Mouse (Mus musculus) hindbrain, embryonic 11.5 days (tissue): Measurements from ENCODE around the gene Strip1. TPM values are rescaled to one million over a fixed set of nuclear protein-coding genes. Genes with fewer than 3 reads are reported as not detected.

ENCODE experiments used
- ATAC-seq: fragments of 200-750 bp; cut with Nextera tagmentation; 2 replicates; pipeline ENCODE4 v1.8.0; 2017; ENCODE audit warnings: mild to moderate bottlenecking, moderate TSS enrichment, moderate library complexity; ENCODE audit not compliant: low FRiP score
- DNase-seq: peaks from one replicate; pipeline ENCODE4 v3.0.0-alpha.2; 2015; ENCODE audit warnings: low spot score
- H3K27ac ChIP-seq: fragments of 300-500 bp; sonication (generic); 2 replicates; pipeline ENCODE4 v1.5.1; 2014; ENCODE audit warnings: mild to moderate bottlenecking, low read depth, low read length
- H3K27me3 ChIP-seq: fragments of 300-500 bp; sonication (generic); 2 replicates; pipeline ENCODE4 v1.6.1; 2014; ENCODE audit warnings: mild to moderate bottlenecking, low read length, moderate library complexity, mixed read lengths; ENCODE audit not compliant: control insufficient read depth, insufficient read depth
- H3K36me3 ChIP-seq: fragments of 300-500 bp; sonication (generic); 2 replicates; pipeline ENCODE4 v1.6.1; 2014; ENCODE audit warnings: mild to moderate bottlenecking, low read length, moderate library complexity, mixed read lengths; ENCODE audit not compliant: control insufficient read depth, insufficient read depth
- H3K4me1 ChIP-seq: fragments of 300-500 bp; sonication (generic); replicated peaks from 2 replicates; pipeline ENCODE4 v1.6.1; 2014; ENCODE audit warnings: low read length, mixed read lengths; ENCODE audit not compliant: control insufficient read depth, insufficient read depth
- H3K4me2 ChIP-seq: fragments of 300-500 bp; sonication (generic); replicated peaks from 2 replicates; pipeline ENCODE4 v1.6.1; 2014; ENCODE audit warnings: mild to moderate bottlenecking, low read depth, low read length
- H3K4me3 ChIP-seq: fragments of 300-500 bp; sonication (generic); 2 replicates; pipeline ENCODE4 v1.5.1; 2014; ENCODE audit warnings: low read depth, low read length
- H3K9ac ChIP-seq: fragments of 300-500 bp; sonication (generic); 2 replicates; pipeline ENCODE4 v1.6.1; 2014; ENCODE audit warnings: low read depth, low read length
- H3K9me3 ChIP-seq: fragments of 300-500 bp; sonication (generic); 2 replicates; pipeline ENCODE4 v1.6.1; 2016; ENCODE audit warnings: low read length; ENCODE audit not compliant: control insufficient read depth
- WGBS: fragments of 180-500 bp; shearing (Covaris S2); extraction: QIAGEN DNeasy Blood & Tissue Kit; methylation state at CpG from one replicate; pipeline ENCODE4 v1.1.7; 2014; 5-methylcytosine and 5-hydroxymethylcytosine counted together
- polyA plus RNA-seq: library from polyadenylated mRNA; unstranded; fragments of >200 nt; fragmentation: Nextera tagmentation; extraction: Ambion mirVana; gene quantifications from 2 replicates; pipeline ENCODE4 v1.2.1, GENCODE M21; 2014

Strip1 gene
- polyA plus RNA-seq, 1 experiment from 2014 or later, result 85.1 TPM

DNA sequence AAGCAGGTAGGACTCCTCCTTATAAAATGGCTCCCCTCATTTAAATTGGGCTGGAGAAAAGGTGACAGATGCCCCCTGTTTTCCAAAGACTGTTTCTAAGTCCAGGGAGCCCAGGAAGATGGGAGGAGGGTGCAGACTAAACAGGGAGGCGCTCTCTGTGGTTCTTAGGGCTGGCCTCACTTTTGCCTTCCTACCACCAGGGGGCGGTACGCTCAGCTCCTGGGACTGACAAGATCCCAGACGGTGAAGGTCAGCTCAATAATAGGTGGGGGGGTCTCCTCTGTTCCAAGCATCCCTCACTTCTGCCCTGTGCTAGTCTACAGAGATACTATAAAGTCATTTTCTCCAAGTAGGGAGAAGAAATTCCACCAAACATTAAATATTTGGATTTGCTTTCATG lies 26.2 kb downstream of the Strip1 start:
- Histone ChIP-seq H3K9me3 (no peaks in the 10 kb centered on the region), H3K4me3 (no peak overlapping the region), H3K36me3 (no peaks in the 10 kb centered on the region), H3K4me1 (no peaks in the 10 kb centered on the region), H3K9ac (no peak overlapping the region), H3K4me2 (no peak overlapping the region), H3K27me3 (peaks cover 3% of the 10 kb centered on the region; the same call in 1 of the 2 replicates), H3K27ac (no peak overlapping the region)
- DNase-seq (peak; percentile 81), ATAC-seq (peak; percentile 55; the same call in 1 of the 2 replicates)
- WGBS, result 4% methylated on average over 4 of the region's 4 CpGs

DNA sequence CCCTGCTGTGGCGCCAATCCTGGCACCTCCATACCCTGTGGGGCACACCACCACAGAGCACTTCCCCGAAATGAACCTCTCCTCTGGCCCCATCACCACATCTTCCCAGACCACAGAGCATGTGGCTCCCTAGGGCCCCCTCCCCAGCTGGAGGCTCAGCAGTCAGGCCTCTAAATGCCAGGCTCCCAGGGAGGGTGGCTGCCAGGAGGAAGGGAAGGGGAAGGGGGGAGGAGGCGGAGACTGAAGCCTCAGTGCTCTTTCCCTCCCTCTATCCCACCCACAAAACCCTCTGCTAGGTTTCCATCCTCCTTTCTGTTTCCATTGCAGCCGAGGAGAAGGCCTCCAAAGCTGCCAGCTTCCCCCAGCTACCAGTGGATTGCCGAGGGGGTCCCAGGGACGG lies 31.4 kb downstream of the Strip1 start:
- no peak overlapping the region for H3K4me3 ChIP-seq
- H3K4me2 ChIP-seq, result no peak overlapping the region
- H3K27ac ChIP-seq, result no peak overlapping the region
- DNase-seq, result no peak
- H3K4me1 ChIP-seq, result peaks cover 3% of the 10 kb centered on the region
- no peaks in the 10 kb centered on the region for H3K9me3 ChIP-seq
- peaks cover 49% of the 10 kb centered on the region for H3K27me3 ChIP-seq
- ATAC-seq, result no peak; the same call in 1 of the 2 replicates
- no peaks in the 10 kb centered on the region for H3K36me3 ChIP-seq
- WGBS, result 37% methylated on average over 6 of the region's 6 CpGs
- H3K9ac ChIP-seq, result no peak overlapping the region

DNA sequence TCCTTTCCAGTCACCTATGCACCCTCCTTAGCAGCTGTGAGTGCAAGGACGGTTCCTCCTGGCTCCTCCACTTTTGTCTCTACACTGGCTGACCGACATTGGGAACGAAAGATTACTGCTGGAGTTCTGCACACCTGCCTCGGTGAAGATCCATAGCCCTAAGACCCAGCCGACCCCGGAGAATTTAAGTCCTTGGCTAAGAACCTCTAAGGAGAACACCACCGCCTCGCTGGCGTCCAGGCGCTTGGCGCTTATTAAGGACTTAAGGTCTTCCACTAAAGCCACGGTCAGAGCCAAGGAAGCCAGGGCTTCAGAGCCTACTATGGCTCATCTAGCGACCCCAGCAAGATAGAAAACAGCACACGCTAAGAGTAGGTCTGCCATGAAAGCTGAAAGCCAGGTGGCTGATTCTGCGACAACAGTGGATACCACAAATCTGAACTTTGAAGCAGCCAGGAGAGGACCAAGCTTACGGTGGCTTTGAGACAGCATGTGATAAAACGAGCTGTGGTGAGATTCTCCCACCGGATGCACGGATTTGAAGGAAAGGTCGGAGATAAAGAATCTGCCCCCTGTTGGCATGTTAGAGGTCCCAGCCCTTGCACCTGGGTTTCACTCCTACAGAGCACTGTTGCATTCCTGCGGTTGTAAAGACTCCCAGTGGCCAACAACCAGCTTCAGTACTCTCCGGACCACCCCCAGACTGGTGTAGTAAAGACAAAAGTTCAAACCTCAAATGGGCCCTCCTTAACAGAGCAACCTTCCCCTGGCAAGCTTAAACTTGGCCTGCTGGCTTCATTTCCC lies 33.7 kb downstream of the Strip1 start:
- 3% methylated on average over 22 of the region's 22 CpGs for WGBS
- ATAC-seq, result no peak

DNA sequence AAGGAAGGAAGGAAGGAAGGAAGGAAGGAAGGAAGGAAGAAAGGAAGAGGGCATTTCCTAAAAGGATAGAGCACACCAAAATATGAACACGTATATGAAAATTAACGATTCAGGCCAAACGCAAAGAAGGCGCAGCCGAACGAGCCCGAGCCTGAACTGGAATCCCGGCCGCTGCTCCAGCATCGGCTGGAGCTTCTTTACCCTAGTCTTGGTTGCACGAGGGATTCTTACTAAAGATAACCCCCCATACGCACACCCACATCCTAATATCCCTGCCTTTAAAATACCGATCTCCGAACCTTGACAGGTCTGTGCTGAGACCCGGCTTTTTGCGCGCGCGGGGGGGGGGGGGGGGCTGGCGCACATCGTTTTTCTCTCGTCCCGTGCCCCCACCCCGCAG lies 34.4 kb downstream of the Strip1 start:
- WGBS, result 2% methylated on average over 21 of the region's 24 CpGs
- Histone ChIP-seq H3K36me3 (no peaks in the 10 kb centered on the region), H3K9me3 (no peaks in the 10 kb centered on the region), H3K27ac (no peak overlapping the region), H3K4me3 (no peak overlapping the region), H3K27me3 (peaks cover 74% of the 10 kb centered on the region), H3K4me1 (peaks cover 7% of the 10 kb centered on the region), H3K9ac (no peak overlapping the region), H3K4me2 (no peak overlapping the region)
- no peak for ATAC-seq
- DNase-seq, result no peak

More for the DNA sequence above, 33.7 kb downstream of the Strip1 start:
- Histone ChIP-seq H3K4me1 (peaks cover 7% of the 10 kb centered on the region), H3K9ac (no peak overlapping the region), H3K27me3 (peaks cover 69% of the 10 kb centered on the region), H3K9me3 (no peaks in the 10 kb centered on the region), H3K27ac (no peak overlapping the region), H3K36me3 (no peaks in the 10 kb centered on the region), H3K4me3 (no peak overlapping the region), H3K4me2 (no peak overlapping the region)
- peak; percentile 68 for DNase-seq

DNA sequence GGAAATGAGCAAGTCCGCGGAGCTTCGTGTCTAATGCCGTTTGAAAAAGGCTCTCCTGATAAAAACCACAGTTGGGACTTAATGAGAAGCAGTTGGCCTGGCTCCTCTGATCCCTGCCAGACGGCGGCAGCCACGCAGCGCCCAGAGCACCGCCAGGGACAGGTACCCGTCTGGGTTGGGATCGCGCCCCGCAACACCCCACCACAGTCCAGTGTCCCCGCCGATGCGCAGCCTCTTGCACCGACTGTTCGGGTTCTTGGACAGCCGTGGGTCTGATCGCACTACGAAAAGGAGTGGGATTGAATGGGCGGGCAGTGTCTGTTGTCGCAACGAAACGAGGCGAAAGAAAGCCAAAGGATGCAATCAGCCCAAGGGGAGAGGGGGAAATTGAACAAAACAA lies 34.9 kb downstream of the Strip1 start:
- 0% methylated on average over 26 of the region's 26 CpGs for WGBS
- peaks cover 74% of the 10 kb centered on the region for H3K27me3 ChIP-seq
- ATAC-seq (no peak; the same call in 1 of the 2 replicates), DNase-seq (no peak)
- H3K4me1 ChIP-seq, result peaks cover 7% of the 10 kb centered on the region
- H3K36me3 ChIP-seq, result no peaks in the 10 kb centered on the region
- no peak overlapping the region for H3K9ac ChIP-seq
- no peak overlapping the region for H3K4me2 ChIP-seq
- peak overlapping the region; percentile 1; the same call in 1 of the 2 replicates for H3K4me3 ChIP-seq
- no peaks in the 10 kb centered on the region for H3K9me3 ChIP-seq
- no peak overlapping the region for H3K27ac ChIP-seq

DNA sequence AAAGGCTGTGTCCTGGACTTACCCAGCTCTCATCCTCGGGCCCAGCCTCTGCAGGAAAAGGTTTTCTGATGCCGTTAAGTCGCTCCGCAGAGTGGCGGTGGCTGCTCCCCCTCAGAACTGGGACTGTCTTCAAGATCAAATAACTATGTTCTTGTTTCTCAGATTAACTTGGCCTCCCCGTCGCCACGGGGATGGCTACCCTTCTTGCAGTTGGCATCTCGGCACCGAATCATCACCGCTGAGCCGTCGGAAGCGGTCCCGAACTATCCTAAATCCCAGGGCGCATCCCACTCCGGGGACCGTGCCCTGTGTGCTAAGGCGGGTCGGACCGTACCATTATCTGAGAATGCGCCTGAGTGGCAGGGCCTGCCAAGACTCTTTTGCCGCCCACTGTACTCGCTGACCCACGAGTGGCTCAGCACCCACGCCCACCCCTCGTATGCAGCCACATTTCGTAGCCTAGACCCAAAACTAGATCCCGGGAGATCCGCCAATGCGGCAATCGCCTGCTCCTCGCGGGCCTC lies 35.5 kb downstream of the Strip1 start:
- ATAC-seq, result peak; percentile 28; the same call in 1 of the 2 replicates
- Histone ChIP-seq H3K4me3 (peak overlapping the region; percentile 34), H3K9me3 (no peaks in the 10 kb centered on the region), H3K4me2 (no peak overlapping the region), H3K27ac (no peak overlapping the region), H3K27me3 (peaks cover 74% of the 10 kb centered on the region), H3K9ac (no peak overlapping the region), H3K4me1 (peaks cover 7% of the 10 kb centered on the region), H3K36me3 (no peaks in the 10 kb centered on the region)
- WGBS, result under 1% methylated on average over 34 of the region's 34 CpGs
- peak; percentile 75 for DNase-seq

DNA sequence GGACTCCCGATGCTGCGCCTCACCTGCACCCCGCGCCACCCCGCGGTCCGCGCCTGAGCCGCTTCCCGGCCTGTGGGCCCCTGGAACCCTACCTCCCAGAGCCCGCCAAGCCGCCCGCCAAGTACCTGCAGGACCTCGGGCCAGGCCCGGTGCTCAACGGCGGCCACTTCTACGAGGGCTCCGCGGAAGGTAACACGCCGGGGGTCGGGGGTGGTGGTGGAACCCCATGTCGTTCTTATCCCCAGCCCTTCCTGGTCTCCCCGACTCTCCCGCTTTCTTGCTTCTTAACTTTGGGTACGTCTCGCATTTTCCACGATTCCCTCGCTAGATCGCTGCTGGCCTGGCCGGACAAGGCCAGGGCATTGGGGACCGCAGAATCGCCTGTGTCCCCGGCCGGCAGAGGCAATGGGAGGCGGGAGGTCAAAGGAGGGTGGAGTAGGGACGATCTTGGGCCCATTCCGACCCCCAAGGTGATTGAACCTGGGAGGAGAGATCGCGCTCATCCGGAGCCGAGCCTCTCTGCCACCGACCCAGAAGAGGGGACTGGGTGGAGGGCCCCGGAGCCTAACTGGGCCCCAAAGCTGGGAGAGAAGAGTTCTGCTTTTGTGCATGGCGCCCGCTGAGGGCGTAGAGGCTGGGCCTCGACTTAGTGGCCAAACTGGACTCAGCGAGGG lies 36.1 kb downstream of the Strip1 start:
- peaks cover 7% of the 10 kb centered on the region for H3K4me1 ChIP-seq
- ATAC-seq, result peak; percentile 45
- peak overlapping the region; percentile 34 for H3K4me3 ChIP-seq
- 1% methylated on average over 48 of the region's 50 CpGs for WGBS
- no peak overlapping the region for H3K27ac ChIP-seq
- no peaks in the 10 kb centered on the region for H3K9me3 ChIP-seq
- H3K4me2 ChIP-seq, result peak overlapping the region; percentile 60
- no peaks in the 10 kb centered on the region for H3K36me3 ChIP-seq
- H3K9ac ChIP-seq, result peak overlapping the region; percentile 28; the same call in 1 of the 2 replicates
- H3K27me3 ChIP-seq, result peaks cover 74% of the 10 kb centered on the region
- DNase-seq, result peak; percentile 71

DNA sequence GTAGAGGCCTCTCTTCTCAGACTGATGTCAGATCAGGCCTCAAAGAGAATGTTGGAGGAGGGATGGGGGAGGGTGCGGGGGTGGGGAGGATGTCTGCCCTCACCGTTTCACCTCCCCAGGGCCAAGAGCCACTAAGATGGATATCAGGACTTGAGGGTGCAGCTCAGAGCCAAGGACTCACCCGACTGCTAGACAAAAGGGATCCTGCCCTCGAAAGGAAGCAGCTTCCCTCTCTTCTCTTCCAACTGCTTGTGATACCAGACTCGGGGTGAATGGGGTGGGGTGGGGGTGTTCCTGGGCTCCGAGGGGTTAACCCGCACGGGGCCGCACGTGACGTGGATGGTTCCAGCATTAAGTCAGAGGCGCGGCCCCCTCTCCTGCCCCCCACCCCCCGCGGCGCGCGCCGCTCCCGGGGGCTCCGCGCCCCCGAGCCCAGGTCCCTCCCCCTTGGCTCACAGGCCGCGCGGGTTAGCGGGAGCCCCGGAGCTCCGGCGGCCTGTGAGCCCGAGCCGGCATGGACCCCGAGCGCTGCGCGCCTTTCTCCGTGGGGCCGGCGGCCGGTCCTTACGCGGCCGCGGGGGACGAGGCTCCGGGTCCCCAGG lies 36.7 kb downstream of the Strip1 start, which contains the start of gene Alx3:
Gene Alx3 (plus strand): TSS at position 370 of the 602 bp plus-strand sequence.
- DNase-seq, result peak; percentile 45
- peaks cover 7% of the 10 kb centered on the region for H3K4me1 ChIP-seq
- H3K4me3 ChIP-seq, result peak within 1 kb of the TSS; percentile 34
- ATAC-seq, result peak; percentile 20
- 2% methylated on average over 33 of the region's 46 CpGs for WGBS
- H3K27me3 ChIP-seq, result peaks cover 68% of the 10 kb centered on the region
- no peak within 1 kb of the TSS for H3K27ac ChIP-seq
- H3K9me3 ChIP-seq, result no peaks in the 10 kb centered on the region
- H3K4me2 ChIP-seq, result peak within 1 kb of the TSS; percentile 60
- H3K9ac ChIP-seq, result peak within 1 kb of the TSS; percentile 28; the same call in 1 of the 2 replicates
- H3K36me3 ChIP-seq, result no peaks in the 10 kb centered on the region
